Mouse (Mus musculus) lung, postnatal 36 days (tissue): ENCODE results near the gene Slc24a2.

Experiments
- DNase-seq: peaks from one replicate; pipeline ENCODE4 v3.0.0; 2022; ENCODE audit warnings: mixed read lengths

Gene Slc24a2

GRCm38 (mm10) chr4:87037592-87037991 lies 192.7 kb downstream of the Slc24a2 start:
- DNase-seq: no peak

GRCm38 (mm10) chr4:87036507-87036906 lies 193.8 kb downstream of the Slc24a2 start:
- DNase-seq: no peak

- no peak for DNase-seq
These were observed 194.6 kb downstream of the Slc24a2 start for GRCm38 (mm10) chr4:87035701-87036100.

- DNase-seq: no peak
These were observed 197.6 kb downstream of the Slc24a2 start for GRCm38 (mm10) chr4:87032632-87033031.

- DNase-seq: no peak
These were observed 199.2 kb downstream of the Slc24a2 start for GRCm38 (mm10) chr4:87031076-87031475.

- no peak for DNase-seq
These were observed 203.7 kb downstream of the Slc24a2 start for GRCm38 (mm10) chr4:87026311-87027151.

- DNase-seq: no peak
These were observed 205.7 kb downstream of the Slc24a2 start for GRCm38 (mm10) chr4:87024556-87024955.

- DNase-seq: no peak
These were observed 208.7 kb downstream of the Slc24a2 start for GRCm38 (mm10) chr4:87021542-87021941.

GRCm38 (mm10) chr4:87019486-87020105 lies 210.7 kb downstream of the Slc24a2 start:
- no peak for DNase-seq

GRCm38 (mm10) chr4:87018073-87018997 lies 211.9 kb downstream of the Slc24a2 start:
- no peak for DNase-seq

- DNase-seq: no peak
These were observed 212.8 kb downstream of the Slc24a2 start for GRCm38 (mm10) chr4:87017464-87017863.

GRCm38 (mm10) chr4:87015746-87016145 lies 214.5 kb downstream of the Slc24a2 start:
- DNase-seq: no peak

GRCm38 (mm10) chr4:87013721-87014620 lies 216.3 kb downstream of the Slc24a2 start:
- DNase-seq: no peak

- DNase-seq: no peak
These were observed 237.8 kb downstream of the Slc24a2 start for GRCm38 (mm10) chr4:86992470-86992869.

GRCm38 (mm10) chr4:86989301-86989700 lies 241.0 kb downstream of the Slc24a2 start:
- no peak for DNase-seq

GRCm38 (mm10) chr4:86987846-86988245 lies 242.4 kb downstream of the Slc24a2 start:
- no peak for DNase-seq

GRCm38 (mm10) chr4:86977272-86977671 lies 253.0 kb downstream of the Slc24a2 start:
- DNase-seq: peak; percentile 4

- DNase-seq: peak; percentile 51
These were observed 272.5 kb downstream of the Slc24a2 start for GRCm38 (mm10) chr4:86957576-86958411.

- DNase-seq: no peak
These were observed 274.8 kb downstream of the Slc24a2 start for GRCm38 (mm10) chr4:86955448-86955847.

GRCm38 (mm10) chr4:86953519-86953918 lies 276.8 kb downstream of the Slc24a2 start:
- DNase-seq: no peak

- no peak for DNase-seq
These were observed 281.5 kb downstream of the Slc24a2 start for GRCm38 (mm10) chr4:86948794-86949193.
